Mouse (Mus musculus): ENCODE results near the gene Robo2.

- TF ChIP-seq GATA1 (IDR thresholded peaks at IDR 0.05; ENCODE audit: borderline replicate concordance, low read length) (no peak), FLI1 (IDR thresholded peaks at IDR 0.05; ENCODE audit: low read length) (no peak)
Observed at GRCm38 (mm10) chr16:73914936-73915335, 496.7 kb downstream of the Robo2 start.

Data from megakaryocyte, embryonic 14.5 days (primary cell).